Mouse (Mus musculus): ENCODE results near the gene Rab22a. TPM values are rescaled to one million over a fixed set of nuclear protein-coding genes. Genes with fewer than 3 reads are reported as not detected.
"Not testable (repeated sequence)": the region's sequence is repeated elsewhere in the genome, so short reads cannot be mapped to it uniquely, and the experiment has no call there.

Gene Rab22a
- polyA plus RNA-seq, 1 experiment from 2014 or later: 33.2 TPM

- WGBS: 93% methylated on average over 12 of the region's 12 CpGs
- no peak overlapping the region for H3K4me3 ChIP-seq
- no peak overlapping the region for H3K4me2 ChIP-seq
- H3K27me3 ChIP-seq: no peaks in the 10 kb centered on the region
- H3K36me3 ChIP-seq (ENCODE audit: poor library complexity, severe bottlenecking): peaks cover 60% of the 10 kb centered on the region
- H3K9ac ChIP-seq: no peak overlapping the region
- ATAC-seq: no peak
- no peaks in the 10 kb centered on the region for H3K9me3 ChIP-seq (replicated peaks)
- H3K27ac ChIP-seq: no peak overlapping the region
- H3K4me1 ChIP-seq: peaks cover 6% of the 10 kb centered on the region; the same call in 1 of the 2 replicates
Observed at GRCm38 (mm10) chr2:173702867-173703237, 43.3 kb downstream of the Rab22a start.

- 77% methylated on average over 15 of the region's 15 CpGs for WGBS
Observed at GRCm38 (mm10) chr2:173705827-173706551, 46.4 kb downstream of the Rab22a start.

DNA sequence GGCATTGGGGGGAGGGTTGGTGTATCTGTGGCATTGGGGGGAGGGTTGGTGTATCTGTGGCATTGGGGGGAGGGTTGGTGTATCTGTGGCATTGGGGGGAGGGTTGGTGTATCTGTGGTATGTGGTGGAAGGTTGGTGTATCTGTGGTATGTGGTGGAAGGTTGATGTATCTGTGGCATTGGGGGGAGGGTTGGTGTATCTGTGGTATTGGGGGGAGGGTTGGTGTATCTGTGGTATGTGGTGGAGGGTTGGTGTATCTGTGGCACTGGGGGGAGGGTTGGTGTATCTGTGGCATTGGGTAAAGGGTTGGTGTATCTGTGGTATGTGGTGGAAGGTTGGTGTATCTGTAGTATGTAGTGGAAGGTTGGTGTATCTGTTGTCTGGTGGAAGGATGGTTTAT, 48.1 kb downstream of the Rab22a start:
- H3K9me3 ChIP-seq (replicated peaks); ATAC-seq; H3K4me2 ChIP-seq; H3K4me3 ChIP-seq; H3K27me3 ChIP-seq; H3K9ac ChIP-seq; H3K27ac ChIP-seq; H3K4me1 ChIP-seq: not testable (repeated sequence)
- peaks cover 19% of the 10 kb centered on the region; the same call in 1 of the 2 replicates for H3K36me3 ChIP-seq (ENCODE audit: poor library complexity, severe bottlenecking)

More at GRCm38 (mm10) chr2:173705827-173706551, 46.4 kb downstream of the Rab22a start:
- H3K9me3 ChIP-seq (replicated peaks): no peaks in the 10 kb centered on the region
- no peak overlapping the region for H3K9ac ChIP-seq
- no peak for ATAC-seq
- H3K36me3 ChIP-seq (ENCODE audit: poor library complexity, severe bottlenecking): peaks cover 34% of the 10 kb centered on the region
- peaks cover 6% of the 10 kb centered on the region; the same call in 1 of the 2 replicates for H3K4me1 ChIP-seq
- H3K27me3 ChIP-seq: no peaks in the 10 kb centered on the region
- H3K4me3 ChIP-seq: no peak overlapping the region
- H3K27ac ChIP-seq: no peak overlapping the region
- no peak overlapping the region for H3K4me2 ChIP-seq

GRCm38 (mm10) chr2:173710193-173710592, 50.6 kb downstream of the Rab22a start:
- 81% methylated on average over 6 of the region's 6 CpGs for WGBS
- H3K9ac ChIP-seq: no peak overlapping the region
- no peak overlapping the region for H3K27ac ChIP-seq
- H3K9me3 ChIP-seq (replicated peaks): no peaks in the 10 kb centered on the region
- peaks cover 12% of the 10 kb centered on the region for H3K4me1 ChIP-seq
- H3K4me3 ChIP-seq: no peak overlapping the region
- H3K4me2 ChIP-seq: no peak overlapping the region
- no peaks in the 10 kb centered on the region for H3K27me3 ChIP-seq
- ATAC-seq: no peak
- 0 out of 2 replicates have a peak, but pooled peaks cover 3% of the 10 kb centered on the region for H3K36me3 ChIP-seq (ENCODE audit: poor library complexity, severe bottlenecking)

- Histone ChIP-seq H3K9ac (no peak overlapping the region), H3K4me3 (no peak overlapping the region), H3K36me3 (ENCODE audit: poor library complexity, severe bottlenecking) (no peaks in the 10 kb centered on the region), H3K4me1 (peaks cover 15% of the 10 kb centered on the region), H3K9me3 (replicated peaks) (no peaks in the 10 kb centered on the region), H3K27ac (no peak overlapping the region), H3K27me3 (no peaks in the 10 kb centered on the region), H3K4me2 (no peak overlapping the region)
- 54% methylated on average over 10 of the region's 10 CpGs for WGBS
- no peak for ATAC-seq
Observed at GRCm38 (mm10) chr2:173712656-173713055, 53.1 kb downstream of the Rab22a start.

GRCm38 (mm10) chr2:173713241-173713640, 53.7 kb downstream of the Rab22a start:
- Histone ChIP-seq H3K4me3 (no peak overlapping the region), H3K27ac (no peak overlapping the region), H3K9ac (no peak overlapping the region), H3K9me3 (replicated peaks) (no peaks in the 10 kb centered on the region), H3K36me3 (ENCODE audit: poor library complexity, severe bottlenecking) (no peaks in the 10 kb centered on the region), H3K4me2 (no peak overlapping the region), H3K4me1 (peaks cover 15% of the 10 kb centered on the region), H3K27me3 (no peaks in the 10 kb centered on the region)
- no peak for ATAC-seq
- 72% methylated on average over 4 of the region's 4 CpGs for whole genome bisulfite sequencing

GRCm38 (mm10) chr2:173714620-173715218, 55.2 kb downstream of the Rab22a start:
- H3K4me2 ChIP-seq: no peak overlapping the region
- no peak overlapping the region for H3K27ac ChIP-seq
- peaks cover 15% of the 10 kb centered on the region for H3K4me1 ChIP-seq
- H3K27me3 ChIP-seq: no peaks in the 10 kb centered on the region
- H3K9me3 ChIP-seq (replicated peaks): no peaks in the 10 kb centered on the region
- peak overlapping the region; percentile 23; the same call in 1 of the 2 replicates for H3K9ac ChIP-seq
- no peaks in the 10 kb centered on the region for H3K36me3 ChIP-seq (ENCODE audit: poor library complexity, severe bottlenecking)
- WGBS: 35% methylated on average over 8 of the region's 8 CpGs
- ATAC-seq: peak; percentile 20; the same call in 1 of the 2 replicates
- no peak overlapping the region for H3K4me3 ChIP-seq

GRCm38 (mm10) chr2:173716966-173717365, 57.4 kb downstream of the Rab22a start:
- H3K4me3 ChIP-seq: no peak overlapping the region
- no peaks in the 10 kb centered on the region for H3K27me3 ChIP-seq
- H3K4me1 ChIP-seq: peaks cover 15% of the 10 kb centered on the region
- no peak overlapping the region for H3K4me2 ChIP-seq
- H3K36me3 ChIP-seq (ENCODE audit: poor library complexity, severe bottlenecking): no peaks in the 10 kb centered on the region
- no peak overlapping the region for H3K27ac ChIP-seq
- no peak for ATAC-seq
- WGBS: 95% methylated on average over 5 of the region's 5 CpGs
- H3K9ac ChIP-seq: no peak overlapping the region
- H3K9me3 ChIP-seq (replicated peaks): no peaks in the 10 kb centered on the region

- not testable (repeated sequence) for H3K9ac ChIP-seq, H3K4me3 ChIP-seq, ATAC-seq
Observed at GRCm38 (mm10) chr2:173719115-173719514, 59.6 kb downstream of the Rab22a start, which contains the start of gene 1700010B08Rik. Gene 1700010B08Rik, plus strand, starts transcription at chr2:173719415.

GRCm38 (mm10) chr2:173722251-173722857, 62.8 kb downstream of the Rab22a start:
- ATAC-seq: no peak
- H3K27me3 ChIP-seq: no peaks in the 10 kb centered on the region
- H3K4me1 ChIP-seq: peaks cover 5% of the 10 kb centered on the region; the same call in 1 of the 2 replicates
- H3K27ac ChIP-seq: no peak overlapping the region
- H3K36me3 ChIP-seq (ENCODE audit: poor library complexity, severe bottlenecking): no peaks in the 10 kb centered on the region
- no peaks in the 10 kb centered on the region for H3K9me3 ChIP-seq (replicated peaks)
- H3K9ac ChIP-seq: no peak overlapping the region
- no peak overlapping the region for H3K4me2 ChIP-seq
- H3K4me3 ChIP-seq: no peak overlapping the region
- 84% methylated on average over 11 of the region's 11 CpGs for WGBS

More at GRCm38 (mm10) chr2:173719115-173719514, 59.6 kb downstream of the Rab22a start, which contains the start of gene 1700010B08Rik:
- H3K27ac ChIP-seq; H3K36me3 ChIP-seq (ENCODE audit: poor library complexity, severe bottlenecking); H3K27me3 ChIP-seq; H3K4me2 ChIP-seq; H3K9me3 ChIP-seq (replicated peaks): not testable (repeated sequence)
- peaks cover 11% of the 10 kb centered on the region for H3K4me1 ChIP-seq
- WGBS: 90% methylated on average over 6 of the region's 7 CpGs

- H3K27me3 ChIP-seq: no peaks in the 10 kb centered on the region
- 58% methylated on average over 14 of the region's 14 CpGs for WGBS
- ATAC-seq: no peak; the same call in 1 of the 2 replicates
- H3K36me3 ChIP-seq (ENCODE audit: poor library complexity, severe bottlenecking): no peaks in the 10 kb centered on the region
- H3K9ac ChIP-seq: no peak overlapping the region
- no peak overlapping the region for H3K4me2 ChIP-seq
- peaks cover 5% of the 10 kb centered on the region; the same call in 1 of the 2 replicates for H3K4me1 ChIP-seq
- no peak overlapping the region for H3K27ac ChIP-seq
- H3K4me3 ChIP-seq: no peak overlapping the region
- no peaks in the 10 kb centered on the region for H3K9me3 ChIP-seq (replicated peaks)
Observed at GRCm38 (mm10) chr2:173724382-173724781, 64.8 kb downstream of the Rab22a start.
